Mouse (Mus musculus) neural tube, embryonic 11.5 days (tissue): ENCODE measurements around the gene Slc35e3. TPM values are rescaled to one million over a fixed set of nuclear protein-coding genes. Genes with fewer than 3 reads are reported as not detected.
"Not testable (repeated sequence)": the region's sequence is repeated elsewhere in the genome, so short reads cannot be mapped to it uniquely, and the experiment has no call there.

Experiments
- ATAC-seq: fragments of 200-750 bp; cut with Nextera tagmentation; 2 replicates; pipeline ENCODE4 v1.8.0; 2017; ENCODE audit warnings: moderate number of reproducible peaks, mild to moderate bottlenecking, moderate TSS enrichment, moderate library complexity; ENCODE audit not compliant: insufficient read depth, low FRiP score, low TSS enrichment
- DNase-seq: peaks from one replicate; pipeline ENCODE4 v3.0.0-alpha.2; 2015; ENCODE audit warnings: low spot score
- H3K27ac ChIP-seq: fragments of 300-500 bp; sonication (generic); 2 replicates; pipeline ENCODE4 v1.5.1; 2014; ENCODE audit warnings: low read depth, mild to moderate bottlenecking, low read length
- H3K27me3 ChIP-seq: fragments of 300-500 bp; sonication (generic); 2 replicates; pipeline ENCODE4 v1.6.1; 2014; ENCODE audit warnings: mild to moderate bottlenecking, low read length, mixed read lengths; ENCODE audit not compliant: control insufficient read depth, insufficient read depth
- H3K36me3 ChIP-seq: fragments of 300-500 bp; sonication (generic); 2 replicates; pipeline ENCODE4 v1.6.1; 2014; ENCODE audit warnings: mild to moderate bottlenecking, low read length, moderate library complexity, mixed read lengths; ENCODE audit not compliant: control insufficient read depth, insufficient read depth
- H3K4me1 ChIP-seq: fragments of 300-500 bp; sonication (generic); 2 replicates; pipeline ENCODE4 v1.6.1; 2014; ENCODE audit warnings: low read length, mixed read lengths; ENCODE audit not compliant: control insufficient read depth, insufficient read depth
- H3K4me2 ChIP-seq: fragments of 300-500 bp; sonication (generic); 2 replicates; pipeline ENCODE4 v1.6.1; 2014; ENCODE audit warnings: low read depth, mild to moderate bottlenecking, moderate library complexity
- H3K4me3 ChIP-seq: fragments of 300-500 bp; sonication (generic); 2 replicates; pipeline ENCODE4 v1.5.1; 2014; ENCODE audit warnings: low read depth, low read length
- H3K9ac ChIP-seq: fragments of 300-500 bp; sonication (generic); 2 replicates; pipeline ENCODE4 v1.6.1; 2014; ENCODE audit warnings: mild to moderate bottlenecking, low read length
- H3K9me3 ChIP-seq: fragments of 300-500 bp; sonication (generic); 2 replicates; pipeline ENCODE4 v1.6.1; 2016; ENCODE audit warnings: low read length; ENCODE audit not compliant: control insufficient read depth
- WGBS: fragments of 180-500 bp; shearing (Covaris S2); extraction: QIAGEN DNeasy Blood & Tissue Kit; methylation state at CpG from one replicate; pipeline ENCODE4 v1.1.7; 2014; 5-methylcytosine and 5-hydroxymethylcytosine counted together
- polyA plus RNA-seq: library from polyadenylated mRNA; unstranded; fragments of >200 nt; fragmentation: Nextera tagmentation; extraction: Ambion mirVana; gene quantifications from 2 replicates; pipeline ENCODE4 v1.2.1, GENCODE M21; 2014

Gene Slc35e3
- polyA plus RNA-seq, 1 experiment from 2014 or later, result 21.2 TPM

DNA sequence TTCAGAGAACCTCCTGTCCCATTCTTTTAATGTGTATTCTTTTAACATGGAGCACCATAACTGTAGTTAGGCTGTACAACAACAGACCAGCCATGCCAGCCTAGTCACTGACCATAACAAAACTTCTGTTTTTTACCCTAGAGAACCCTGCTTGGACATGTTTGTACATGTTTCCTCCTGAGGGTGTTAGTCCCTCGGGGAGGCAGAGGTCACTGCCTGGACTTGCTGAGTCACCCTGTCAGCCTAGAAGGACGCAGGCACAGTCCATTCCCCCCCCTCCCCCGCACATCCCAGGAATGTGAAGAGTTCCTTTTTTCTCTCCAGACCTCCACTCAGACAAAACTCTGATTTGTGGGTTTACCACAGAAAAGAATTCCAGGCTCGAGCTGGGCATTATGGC is 28.6 kb downstream of the Slc35e3 start:
- WGBS, result 13% methylated on average over 4 of the region's 4 CpGs
- Histone ChIP-seq H3K36me3 (no peaks in the 10 kb centered on the region), H3K27ac (no peak overlapping the region), H3K4me1 (0 out of 2 replicates have a peak, but pooled peaks cover 2% of the 10 kb centered on the region), H3K9me3 (no peaks in the 10 kb centered on the region), H3K4me2 (no peak overlapping the region), H3K9ac (no peak overlapping the region), H3K27me3 (no peaks in the 10 kb centered on the region), H3K4me3 (no peak overlapping the region)
- DNase-seq, result peak; percentile 33
- ATAC-seq, result no peak

DNA sequence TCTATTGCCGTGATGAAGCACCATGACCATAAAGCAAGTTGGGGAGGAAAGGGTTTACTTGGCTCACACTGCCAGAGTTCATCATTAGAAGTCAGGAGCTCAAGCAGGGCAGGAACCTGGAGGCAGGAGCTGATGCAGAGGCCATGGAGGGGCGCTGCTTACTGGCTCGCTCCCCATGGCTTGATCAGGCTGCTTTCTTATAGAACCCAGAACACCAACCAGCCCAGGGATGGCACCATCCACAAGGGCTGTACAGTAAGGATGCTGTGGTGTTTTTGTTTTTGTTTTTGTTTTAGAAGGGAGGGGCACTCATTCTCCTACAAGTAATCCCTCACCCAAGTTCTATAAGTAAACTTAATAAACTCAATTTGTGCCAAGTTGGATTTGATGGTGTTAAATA is 29.5 kb downstream of the Slc35e3 start:
- WGBS, result 85% methylated on average over 3 of the region's 3 CpGs
- Histone ChIP-seq H3K4me2 (no peak overlapping the region), H3K36me3 (no peaks in the 10 kb centered on the region), H3K4me1 (0 out of 2 replicates have a peak, but pooled peaks cover 2% of the 10 kb centered on the region), H3K27me3 (no peaks in the 10 kb centered on the region), H3K27ac (no peak overlapping the region), H3K9me3 (no peaks in the 10 kb centered on the region), H3K4me3 (no peak overlapping the region), H3K9ac (no peak overlapping the region)
- ATAC-seq, result no peak
- no peak for DNase-seq

DNA sequence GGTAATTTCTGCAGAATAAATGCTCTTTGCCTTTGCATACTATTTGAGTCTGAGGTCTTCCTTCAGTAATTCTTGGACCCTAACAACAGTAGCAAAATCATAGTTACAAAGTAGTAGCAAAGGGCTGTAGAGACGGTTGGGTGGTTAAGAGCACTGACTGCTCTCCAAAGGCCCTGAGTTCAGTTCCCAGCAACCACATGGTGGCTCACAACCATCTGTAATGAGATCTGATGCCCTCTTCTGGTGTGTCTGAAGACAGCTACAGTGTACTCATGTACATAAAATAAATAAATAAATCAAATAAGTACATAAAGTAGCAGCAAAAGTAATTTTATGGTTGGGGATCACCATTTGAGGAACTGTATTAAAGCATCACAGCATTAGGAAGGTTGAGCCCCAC is 30.5 kb downstream of the Slc35e3 start:
- 92% methylated on average over 1 of the region's 1 CpGs for WGBS
- H3K4me2 ChIP-seq, DNase-seq, H3K36me3 ChIP-seq, H3K9me3 ChIP-seq, H3K27me3 ChIP-seq, H3K4me3 ChIP-seq, H3K9ac ChIP-seq, H3K4me1 ChIP-seq, ATAC-seq, H3K27ac ChIP-seq: not testable (repeated sequence)

DNA sequence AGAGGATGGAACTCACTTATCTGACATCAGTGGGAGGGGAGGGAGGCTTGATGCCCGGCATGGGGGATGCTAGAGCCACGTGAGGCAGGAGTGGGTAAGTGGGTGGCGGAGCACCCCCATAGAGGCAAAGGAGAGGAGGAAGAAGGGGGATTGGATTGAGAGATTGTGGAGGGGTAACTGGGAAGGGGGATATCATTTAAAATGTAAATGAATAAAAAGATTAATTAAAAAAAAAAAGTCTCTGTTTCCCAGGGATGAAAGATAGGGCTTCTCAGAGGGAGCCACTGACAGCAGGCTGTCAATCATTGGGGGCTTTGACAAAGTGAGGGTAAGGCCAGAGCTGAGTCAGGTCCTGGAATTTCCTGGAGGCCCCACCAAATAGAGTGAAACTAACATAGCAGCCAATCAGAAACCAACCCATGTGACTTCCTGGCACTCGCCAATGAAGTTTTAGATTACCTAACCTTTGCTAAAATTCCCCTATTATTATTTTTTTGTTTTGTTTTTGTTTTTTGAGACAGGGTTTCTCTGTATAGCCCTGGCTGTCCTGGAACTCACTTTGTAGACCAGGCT is 31.2 kb downstream of the Slc35e3 start:
- no peaks in the 10 kb centered on the region for H3K27me3 ChIP-seq
- H3K36me3 ChIP-seq, result no peaks in the 10 kb centered on the region
- ATAC-seq (no peak), DNase-seq (no peak)
- no peaks in the 10 kb centered on the region for H3K9me3 ChIP-seq
- 0 out of 2 replicates have a peak, but pooled peaks cover 6% of the 10 kb centered on the region for H3K4me1 ChIP-seq
- H3K4me3 ChIP-seq, result no peak overlapping the region
- 77% methylated on average over 4 of the region's 4 CpGs for WGBS
- no peak overlapping the region for H3K4me2 ChIP-seq
- H3K27ac ChIP-seq, result no peak overlapping the region
- no peak overlapping the region for H3K9ac ChIP-seq

DNA sequence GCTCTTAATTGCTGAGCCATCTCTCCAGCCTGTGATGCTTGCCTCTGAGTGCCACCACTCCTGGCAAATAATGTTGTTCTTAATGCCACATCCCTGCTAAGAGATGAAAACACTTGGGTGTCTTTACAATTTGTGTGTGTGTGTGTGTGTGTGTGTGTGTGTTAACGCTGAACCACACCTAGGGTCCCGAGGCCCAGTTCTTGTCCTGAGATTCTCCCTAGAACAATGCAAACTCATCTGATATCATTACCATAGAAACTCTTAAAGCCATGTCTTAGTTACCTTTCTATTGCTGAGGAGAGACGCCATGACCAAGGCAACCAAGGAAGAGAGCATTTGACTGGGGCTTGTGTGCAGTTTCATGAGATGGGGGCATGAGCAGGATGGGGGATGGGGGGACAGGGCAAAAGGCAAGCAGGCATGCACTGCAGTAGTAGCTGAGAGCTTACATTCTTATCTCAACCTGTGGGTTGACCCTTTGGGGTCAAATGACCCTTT is 32.1 kb downstream of the Slc35e3 start:
- Histone ChIP-seq H3K4me2 (no peak overlapping the region), H3K27me3 (no peaks in the 10 kb centered on the region), H3K9me3 (no peaks in the 10 kb centered on the region), H3K27ac (no peak overlapping the region), H3K4me3 (no peak overlapping the region), H3K9ac (no peak overlapping the region), H3K36me3 (no peaks in the 10 kb centered on the region), H3K4me1 (peaks cover 10% of the 10 kb centered on the region; the same call in 1 of the 2 replicates)
- 78% methylated on average over 3 of the region's 3 CpGs for WGBS
- DNase-seq, result no peak
- ATAC-seq, result no peak

DNA sequence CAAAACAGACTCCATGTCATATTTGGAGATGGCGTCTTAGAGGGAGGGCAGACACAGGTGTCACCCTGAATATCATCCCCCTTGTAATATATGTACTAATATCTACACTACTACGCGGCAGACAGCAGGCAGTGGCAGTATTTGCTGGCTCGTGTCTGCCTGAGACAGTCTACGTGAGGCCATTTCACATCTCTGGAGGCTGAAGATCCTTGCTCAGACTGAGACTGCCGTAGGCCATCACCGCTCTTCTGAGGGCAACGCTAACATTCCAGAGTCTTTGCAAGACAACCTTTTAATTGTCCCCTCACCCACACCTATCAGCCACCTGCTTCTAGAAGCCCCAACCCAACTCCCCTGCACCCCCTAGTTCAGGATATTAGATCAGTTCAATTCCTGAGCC is 32.7 kb downstream of the Slc35e3 start:
- Histone ChIP-seq H3K27ac (no peak overlapping the region), H3K4me1 (peaks cover 12% of the 10 kb centered on the region; the same call in 1 of the 2 replicates), H3K27me3 (no peaks in the 10 kb centered on the region), H3K9ac (no peak overlapping the region), H3K4me3 (no peak overlapping the region), H3K9me3 (no peaks in the 10 kb centered on the region), H3K36me3 (no peaks in the 10 kb centered on the region), H3K4me2 (no peak overlapping the region)
- 93% methylated on average over 8 of the region's 8 CpGs for WGBS
- no peak for ATAC-seq
- DNase-seq, result no peak

DNA sequence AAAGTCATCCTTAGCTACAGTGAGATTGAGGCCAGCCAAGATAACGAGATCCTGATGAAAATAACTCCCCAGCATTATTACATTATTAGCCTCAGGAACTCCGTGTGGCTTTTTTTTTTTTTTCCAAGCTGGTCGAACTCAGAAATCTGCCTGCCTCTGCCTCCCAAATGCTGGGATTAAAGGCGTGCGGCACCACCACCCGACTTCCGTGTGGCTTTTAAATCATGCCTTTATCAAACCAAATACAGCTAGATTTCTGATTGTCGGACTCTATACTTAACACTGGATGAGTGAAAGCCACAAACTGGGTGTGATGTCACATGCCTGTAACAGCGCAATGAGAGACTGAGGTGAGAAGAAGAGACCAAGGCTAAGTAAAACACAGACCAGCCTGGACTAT is 33.3 kb downstream of the Slc35e3 start:
- ATAC-seq (no peak), DNase-seq (no peak)
- Histone ChIP-seq H3K4me3 (no peak overlapping the region), H3K27ac (no peak overlapping the region), H3K36me3 (no peaks in the 10 kb centered on the region), H3K27me3 (no peaks in the 10 kb centered on the region), H3K4me1 (peaks cover 10% of the 10 kb centered on the region; the same call in 1 of the 2 replicates), H3K9me3 (no peaks in the 10 kb centered on the region), H3K9ac (no peak overlapping the region), H3K4me2 (no peak overlapping the region)
- WGBS, result 93% methylated on average over 9 of the region's 9 CpGs

DNA sequence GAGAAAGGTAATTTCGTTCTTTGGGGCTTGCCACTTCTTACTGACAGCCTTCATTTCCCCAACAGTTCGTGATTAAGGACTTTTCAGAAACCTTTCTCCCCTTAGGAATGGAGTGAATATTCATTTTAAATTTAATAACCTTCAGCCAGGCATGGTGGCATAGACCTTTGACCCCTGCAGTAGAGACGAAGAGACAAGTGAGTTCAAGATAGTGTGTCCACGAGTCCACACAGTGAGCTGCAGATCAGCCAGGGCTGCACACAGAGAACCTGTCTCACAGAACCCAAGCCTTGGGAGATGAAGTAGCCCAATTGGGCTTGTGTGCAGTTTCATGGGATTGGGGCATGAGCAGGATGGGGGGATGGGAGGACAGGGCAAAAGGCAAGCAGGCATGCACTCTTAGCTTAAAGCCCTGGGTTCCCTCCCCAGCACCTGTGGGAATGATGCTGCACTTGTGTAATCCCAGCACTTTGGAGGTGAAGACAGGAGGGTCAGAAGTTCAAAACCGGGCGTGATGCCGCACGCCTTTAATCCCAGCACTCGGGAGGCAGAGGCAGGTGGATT is 33.9 kb downstream of the Slc35e3 start:
- WGBS, result 90% methylated on average over 9 of the region's 9 CpGs
- ATAC-seq, result no peak

DNA sequence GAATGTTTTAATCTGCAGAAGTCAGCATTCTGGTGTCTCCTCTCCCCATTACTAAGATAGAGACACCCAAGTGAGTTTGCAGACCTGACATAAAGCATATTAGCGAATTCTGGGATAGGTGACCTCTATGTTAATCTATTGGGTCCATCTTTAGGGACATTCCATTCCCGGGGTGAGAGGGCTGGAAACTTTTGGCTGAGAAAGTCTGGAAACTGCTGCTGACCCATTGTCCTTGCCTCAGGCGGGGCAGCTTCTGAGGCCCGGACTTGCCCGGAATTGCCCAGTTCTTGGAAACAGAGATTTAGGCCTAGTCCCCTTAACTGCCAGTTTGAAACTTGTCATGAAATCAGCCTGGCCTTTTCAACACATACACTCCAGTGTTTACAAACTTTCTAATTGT is 34.8 kb downstream of the Slc35e3 start:
- peak overlapping the region; percentile 85 for H3K9ac ChIP-seq
- H3K4me1 ChIP-seq, result peaks cover 13% of the 10 kb centered on the region; the same call in 1 of the 2 replicates
- DNase-seq, result no peak
- 0 out of 2 replicates have a peak, but pooled peaks cover 5% of the 10 kb centered on the region for H3K36me3 ChIP-seq
- H3K4me2 ChIP-seq, result peak overlapping the region; percentile 60
- no peak overlapping the region for H3K27ac ChIP-seq
- ATAC-seq, result no peak
- peak overlapping the region; percentile 51 for H3K4me3 ChIP-seq
- 76% methylated on average over 5 of the region's 5 CpGs for WGBS
- no peaks in the 10 kb centered on the region for H3K9me3 ChIP-seq
- no peaks in the 10 kb centered on the region for H3K27me3 ChIP-seq

More for the DNA sequence above, 33.9 kb downstream of the Slc35e3 start:
- no peak for DNase-seq
- Histone ChIP-seq H3K4me1 (peaks cover 12% of the 10 kb centered on the region; the same call in 1 of the 2 replicates), H3K36me3 (0 out of 2 replicates have a peak, but pooled peaks cover under 1% of the 10 kb centered on the region), H3K4me2 (no peak overlapping the region), H3K9ac (no peak overlapping the region), H3K27me3 (no peaks in the 10 kb centered on the region), H3K4me3 (no peak overlapping the region), H3K9me3 (no peaks in the 10 kb centered on the region), H3K27ac (no peak overlapping the region)
